13 mouse cellular contexts compared by ENCODE assay signal in genomic region chr5:112851389-112851788, GRCm38 (mm10). TPM values are rescaled to one million over a fixed set of nuclear protein-coding genes. Genes with fewer than 3 reads are reported as not detected.
DNase-seq lines count a peak whose midpoint lies in the region; ATAC-seq and TF ChIP-seq lines count a peak whose summit lies in the region.
"Had no signal": no experiment of that assay in that cellular context is flagged by ENCODE, and none has a peak within 500 bp of the region (broad histone marks: within the 10 kb centered on the region; RNA-seq: fewer than 3 reads in every experiment).

No protein-coding gene starts in this region.

- TF ChIP-seq POLR2A in kidney, adult 2 months (IDR thresholded peaks at IDR 0.05; ENCODE audit: low read depth, low read length) = no peak

- no peaks in the 10 kb centered on the region for H3K36me3 ChIP-seq in hindbrain, embryonic 12.5 days
- H3K36me3 ChIP-seq in midbrain, embryonic 13.5 days = no peaks in the 10 kb centered on the region
- no peaks in the 10 kb centered on the region for H3K36me3 ChIP-seq in kidney, adult 2 months (ENCODE audit: control insufficient read depth, insufficient read depth, low read length)

- H3K4me3 ChIP-seq in hindbrain, embryonic 12.5 days = no peak overlapping the region
- H3K4me3 ChIP-seq in midbrain, embryonic 13.5 days (replicated peaks) = no peak overlapping the region
- H3K4me3 ChIP-seq in kidney, adult 2 months (ENCODE audit: insufficient read depth, low read depth, low read length) = no peak overlapping the region
- H3K4me3 ChIP-seq: megakaryocyte, embryonic 14.5 days had no signal

- no peaks in the 10 kb centered on the region for H3K9me3 ChIP-seq in hindbrain, embryonic 12.5 days (replicated peaks)
- no peaks in the 10 kb centered on the region for H3K9me3 ChIP-seq in midbrain, embryonic 13.5 days
- H3K9me3 ChIP-seq: megakaryocyte, embryonic 14.5 days had no signal

- peak; percentile 36 to 37 for DNase-seq in left cerebral cortex, postnatal 14 days (ENCODE audit: low spot score in 2 of 2)
- no peak for DNase-seq in left cerebral cortex, adult 11 months (ENCODE audit: low spot score)
- DNase-seq in embryo, embryonic 11.5 days (ENCODE audit: low read depth, low spot score) = peak; percentile 23
- no peak for DNase-seq in kidney, adult 2 months
- DNase-seq in gastrocnemius, adult 8-10 months (ENCODE audit: low spot score in 2 of 2) = no peak
- DNase-seq in urinary bladder, postnatal 14 days (ENCODE audit: low spot score) = no peak
- DNase-seq: gastrocnemius, postnatal 36 days; heart, postnatal 4 days; thymus, adult 18-20 months had no signal

- ATAC-seq in hindbrain, embryonic 12.5 days (ENCODE audit: low FRiP score) = peak; percentile 30; the same call in 1 of the 2 replicates
- ATAC-seq in midbrain, embryonic 13.5 days = peak; percentile 38; the same call in 1 of the 2 replicates

- 4% methylated on average over 5 of the region's 5 CpGs for WGBS in hindbrain, embryonic 12.5 days
- WGBS in midbrain, embryonic 13.5 days = 13% methylated on average over 5 of the region's 5 CpGs
- 31% methylated on average over 5 of the region's 5 CpGs for WGBS in kidney, adult 2 months

- H3K4me1 ChIP-seq in hindbrain, embryonic 12.5 days = peaks cover 64% of the 10 kb centered on the region
- peaks cover 70% of the 10 kb centered on the region for H3K4me1 ChIP-seq in midbrain, embryonic 13.5 days (replicated peaks)
- H3K4me1 ChIP-seq in kidney, adult 2 months (ENCODE audit: control insufficient read depth, insufficient read depth, low read length) = no peaks in the 10 kb centered on the region
- H3K4me1 ChIP-seq: megakaryocyte, embryonic 14.5 days had no signal

- H3K9ac ChIP-seq in hindbrain, embryonic 12.5 days = no peak overlapping the region
- H3K9ac ChIP-seq in midbrain, embryonic 13.5 days (replicated peaks) = no peak overlapping the region
- H3K9ac ChIP-seq: liver, embryonic 14.5 days had no signal

- no peak for TF ChIP-seq CTCF in kidney, adult 2 months (conservative IDR thresholded peaks at IDR 0.05; ENCODE audit: insufficient read depth, insufficient read length, low read depth, low read length)

- peaks cover 38% of the 10 kb centered on the region for H3K27me3 ChIP-seq in hindbrain, embryonic 12.5 days
- H3K27me3 ChIP-seq in midbrain, embryonic 13.5 days = 0 out of 2 replicates have a peak, but pooled peaks cover 15% of the 10 kb centered on the region
- no peaks in the 10 kb centered on the region for H3K27me3 ChIP-seq in kidney, adult 2 months (replicated peaks; ENCODE audit: control insufficient read depth, insufficient read depth, low read length)

- intact Hi-C loops in left cerebral cortex, postnatal 14 days (cut with DNase I) = no loop called here

- peak overlapping the region; percentile 78 for H3K27ac ChIP-seq in hindbrain, embryonic 12.5 days
- peak overlapping the region; percentile 81 for H3K27ac ChIP-seq in midbrain, embryonic 13.5 days
- H3K27ac ChIP-seq in kidney, adult 2 months (ENCODE audit: insufficient read depth, low read depth, low read length) = no peak overlapping the region
- H3K27ac ChIP-seq: liver, embryonic 14.5 days had no signal

- no peak overlapping the region for H3K4me2 ChIP-seq in hindbrain, embryonic 12.5 days (replicated peaks)
- no peak overlapping the region for H3K4me2 ChIP-seq in midbrain, embryonic 13.5 days (replicated peaks)

RNA-seq across cellular contexts. Expression of gene Myo18b, which starts 44.8 kb away (rescaled TPM):
- 1 to 10 TPM; 2.8 to 3.0 TPM for total RNA-seq in left cerebral cortex, postnatal 14 days (2021)
- polyA plus RNA-seq in hindbrain, embryonic 12.5 days (2016; fragmentation: Nextera tagmentation; extraction: Ambion mirVana) = 1.0 and 2.0 TPM in 2 replicates
- polyA plus RNA-seq in midbrain, embryonic 13.5 days (2015; fragmentation: Nextera tagmentation; extraction: Ambion mirVana) = 2.1 and 2.3 TPM in 2 replicates
- polyA plus RNA-seq in kidney, adult 2 months (2012; rRNA removed) = 0.12 and 1.2 TPM in 2 replicates
- total RNA-seq in gastrocnemius, adult 8-10 months (2022) = 100 to 1,000 TPM; 340 to 389 (median 350) TPM

Comparison
In these comparisons a context has a peak if more than half of its experiments do, and no peak if none do; other contexts are left out.
1. DNase-seq: peak in left cerebral cortex, postnatal 14 days (2 of 2) and embryo, embryonic 11.5 days (single experiment); none in left cerebral cortex, adult 11 months (single experiment), kidney, adult 2 months (single experiment), gastrocnemius, adult 8-10 months (0 of 2) and urinary bladder, postnatal 14 days (single experiment).